Mouse (Mus musculus): ENCODE data around the gene Otud7b. TPM values are rescaled to one million over a fixed set of nuclear protein-coding genes. Genes with fewer than 3 reads are reported as not detected.

Gene Otud7b
- polyA plus RNA-seq, 1 experiment from 2014 or later: 7.9 TPM

DNA sequence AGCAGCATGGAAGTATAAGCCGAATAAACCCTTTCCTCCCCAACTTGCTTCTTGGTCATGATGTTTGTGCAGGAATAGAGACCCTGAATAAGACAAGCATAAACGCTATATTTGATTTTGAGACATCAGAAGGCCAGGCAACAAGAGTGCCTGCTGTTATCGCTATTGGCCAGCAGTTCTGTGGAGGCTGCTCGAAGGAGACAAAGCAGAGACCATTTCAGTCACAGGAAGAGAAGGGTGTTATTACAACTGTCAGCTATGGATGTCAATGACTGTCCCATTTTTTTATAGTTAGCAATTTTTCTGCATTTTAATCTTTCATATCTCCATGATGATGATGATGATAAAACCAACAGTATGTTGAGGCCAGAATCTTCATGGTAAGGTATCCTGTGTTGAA is 22.7 kb upstream of the Otud7b start:
- Histone ChIP-seq H3K9me3 (ENCODE audit: control insufficient read depth, low read length) (no peaks in the 10 kb centered on the region), H3K36me3 (replicated peaks; ENCODE audit: control insufficient read depth, insufficient read depth) (no peaks in the 10 kb centered on the region), H3K27ac (no peak overlapping the region), H3K27me3 (ENCODE audit: control insufficient read depth, insufficient read depth, low read length) (no peaks in the 10 kb centered on the region), H3K4me3 (replicated peaks; ENCODE audit: low read length) (no peak overlapping the region), H3K9ac (no peak overlapping the region), H3K4me1 (replicated peaks; ENCODE audit: control insufficient read depth, insufficient read depth, low read length) (no peaks in the 10 kb centered on the region), H3K4me2 (replicated peaks) (no peak overlapping the region)
- 90% methylated on average over 4 of the region's 4 CpGs for whole genome bisulfite sequencing
- no peak for DNase-seq (ENCODE audit: low spot score)
- ATAC-seq (ENCODE audit: low FRiP score): no peak

DNA sequence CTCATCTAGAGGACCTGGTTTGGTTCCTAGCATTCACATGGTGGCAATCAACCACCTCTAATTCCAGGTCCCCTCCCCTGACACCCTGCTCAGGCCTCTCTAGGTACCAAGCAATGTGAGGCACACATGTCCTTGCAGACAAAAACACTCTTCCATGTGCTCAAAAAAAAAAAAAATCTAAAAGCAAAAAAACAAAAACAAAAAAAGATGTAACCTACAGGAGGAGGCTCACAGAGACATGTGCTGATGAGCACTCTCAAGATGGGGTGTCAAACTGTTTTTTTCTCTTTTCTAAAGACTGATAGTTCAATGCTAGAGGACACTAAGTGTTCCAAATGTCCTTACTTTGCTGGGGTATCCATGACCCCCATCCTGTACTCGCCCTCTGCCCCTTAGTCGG is 22.2 kb upstream of the Otud7b start:
- no peaks in the 10 kb centered on the region for H3K36me3 ChIP-seq (replicated peaks; ENCODE audit: control insufficient read depth, insufficient read depth)
- no peak overlapping the region for H3K27ac ChIP-seq
- ATAC-seq (ENCODE audit: low FRiP score) (no peak), DNase-seq (ENCODE audit: low spot score) (no peak)
- WGBS: 86% methylated on average over 2 of the region's 2 CpGs
- no peak overlapping the region for H3K4me2 ChIP-seq (replicated peaks)
- H3K4me3 ChIP-seq (replicated peaks; ENCODE audit: low read length): no peak overlapping the region
- H3K9ac ChIP-seq: no peak overlapping the region
- H3K4me1 ChIP-seq (replicated peaks; ENCODE audit: control insufficient read depth, insufficient read depth, low read length): no peaks in the 10 kb centered on the region
- H3K9me3 ChIP-seq (ENCODE audit: control insufficient read depth, low read length): no peaks in the 10 kb centered on the region
- H3K27me3 ChIP-seq (ENCODE audit: control insufficient read depth, insufficient read depth, low read length): no peaks in the 10 kb centered on the region

DNA sequence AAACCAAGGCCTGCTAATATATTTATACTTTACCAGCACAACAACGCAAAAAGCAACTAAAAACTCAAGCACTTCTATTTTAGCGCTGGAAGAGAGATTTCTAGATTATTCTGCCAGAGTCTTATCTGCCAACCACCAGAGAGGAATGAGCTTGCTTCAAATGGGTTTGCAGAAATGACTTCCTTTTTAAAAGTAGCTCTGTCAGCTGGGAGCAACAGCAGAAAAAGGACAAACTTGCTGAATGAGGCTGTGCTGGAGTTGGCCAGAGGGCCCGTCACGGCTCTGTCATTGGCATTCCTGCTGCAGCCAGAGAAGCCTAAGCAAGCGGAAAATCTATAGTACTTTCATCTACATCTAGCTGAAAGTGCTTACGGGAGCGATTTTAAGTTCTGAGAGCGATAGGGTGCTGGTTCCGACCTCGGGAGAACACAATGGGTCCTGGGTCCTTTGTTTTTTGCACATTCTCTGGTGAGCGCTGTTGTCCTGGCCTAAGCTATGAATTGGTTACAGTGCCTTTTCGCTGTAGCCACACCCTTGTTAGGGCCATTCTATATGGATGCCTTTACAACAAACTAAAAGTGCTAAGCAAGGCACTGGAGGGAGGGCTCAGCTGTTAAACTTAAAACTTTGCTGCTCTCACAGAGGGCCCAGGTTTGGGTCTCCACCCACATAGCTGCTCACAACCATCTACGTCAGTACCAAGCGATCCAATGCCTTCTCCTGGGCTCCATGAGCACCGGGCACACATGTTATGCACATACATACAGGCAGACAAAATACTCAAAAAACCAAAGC is 21.4 kb upstream of the Otud7b start:
- Histone ChIP-seq H3K9me3 (ENCODE audit: control insufficient read depth, low read length) (no peaks in the 10 kb centered on the region), H3K9ac (no peak overlapping the region), H3K4me3 (replicated peaks; ENCODE audit: low read length) (no peak overlapping the region), H3K36me3 (replicated peaks; ENCODE audit: control insufficient read depth, insufficient read depth) (no peaks in the 10 kb centered on the region), H3K4me2 (replicated peaks) (no peak overlapping the region), H3K4me1 (replicated peaks; ENCODE audit: control insufficient read depth, insufficient read depth, low read length) (no peaks in the 10 kb centered on the region), H3K27me3 (ENCODE audit: control insufficient read depth, insufficient read depth, low read length) (no peaks in the 10 kb centered on the region), H3K27ac (no peak overlapping the region)
- ATAC-seq (ENCODE audit: low FRiP score): no peak
- DNase-seq (ENCODE audit: low spot score): no peak
- 60% methylated on average over 15 of the region's 15 CpGs for WGBS

DNA sequence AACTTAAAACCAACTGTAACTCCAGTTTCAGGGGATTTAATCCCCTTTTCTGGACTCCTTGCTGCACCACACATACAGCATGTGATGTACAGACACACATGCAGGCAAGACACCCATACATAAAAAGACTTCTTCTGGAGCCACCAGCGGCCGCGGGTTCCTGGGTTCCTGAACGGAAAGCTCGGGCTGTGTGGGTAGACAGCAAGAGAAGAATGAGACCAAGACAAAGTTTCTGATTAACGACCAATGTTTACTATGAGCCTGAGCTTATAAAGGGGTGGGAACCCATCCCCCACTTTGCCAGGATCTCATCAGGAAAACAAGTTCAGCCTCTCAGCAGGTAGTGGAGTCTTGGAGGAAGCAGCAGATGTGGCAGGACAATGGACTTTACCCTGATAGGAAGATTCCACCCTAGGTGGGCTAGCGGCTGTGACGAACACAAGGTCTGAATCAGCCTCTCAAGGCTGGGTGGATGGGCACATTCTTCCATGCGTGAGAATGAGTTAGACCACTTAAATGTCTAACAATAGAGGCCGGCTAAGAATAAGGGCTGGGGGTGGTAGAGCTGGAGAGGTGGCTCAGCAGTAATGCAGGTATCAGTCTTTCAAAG is 20.1 kb upstream of the Otud7b start:
- WGBS: 73% methylated on average over 10 of the region's 10 CpGs
- no peaks in the 10 kb centered on the region for H3K4me1 ChIP-seq (replicated peaks; ENCODE audit: control insufficient read depth, insufficient read depth, low read length)
- no peak for DNase-seq (ENCODE audit: low spot score)
- H3K9ac ChIP-seq: no peak overlapping the region
- no peaks in the 10 kb centered on the region for H3K27me3 ChIP-seq (ENCODE audit: control insufficient read depth, insufficient read depth, low read length)
- no peaks in the 10 kb centered on the region for H3K9me3 ChIP-seq (ENCODE audit: control insufficient read depth, low read length)
- no peak for ATAC-seq (ENCODE audit: low FRiP score)
- no peak overlapping the region for H3K4me2 ChIP-seq (replicated peaks)
- no peak overlapping the region for H3K4me3 ChIP-seq (replicated peaks; ENCODE audit: low read length)
- no peak overlapping the region for H3K27ac ChIP-seq
- no peaks in the 10 kb centered on the region for H3K36me3 ChIP-seq (replicated peaks; ENCODE audit: control insufficient read depth, insufficient read depth)

DNA sequence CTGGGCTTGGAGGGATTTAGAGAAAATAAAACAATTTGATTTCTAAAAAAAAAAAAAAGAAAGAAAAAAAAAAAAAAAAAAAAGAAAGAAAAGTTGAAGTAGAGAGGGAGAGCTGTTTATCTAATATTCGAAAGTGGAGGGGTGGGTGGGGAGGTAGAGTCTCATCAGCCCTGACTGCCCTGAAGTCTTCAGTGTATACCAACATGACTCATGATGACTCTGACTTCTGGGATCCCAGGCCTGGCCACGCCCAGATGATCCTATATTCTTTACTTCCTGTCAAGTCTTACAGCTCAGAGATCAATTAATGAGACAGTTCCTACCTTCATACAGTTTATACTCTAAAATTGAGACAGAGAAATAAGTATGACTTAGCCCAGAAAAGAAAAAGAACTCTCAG is 17.1 kb upstream of the Otud7b start:
- WGBS: 75% methylated on average over 2 of the region's 2 CpGs
- no peak for ATAC-seq (ENCODE audit: low FRiP score)
- no peak overlapping the region for H3K9ac ChIP-seq
- H3K4me3 ChIP-seq (replicated peaks; ENCODE audit: low read length): no peak overlapping the region
- no peaks in the 10 kb centered on the region for H3K4me1 ChIP-seq (replicated peaks; ENCODE audit: control insufficient read depth, insufficient read depth, low read length)
- no peak overlapping the region for H3K4me2 ChIP-seq (replicated peaks)
- no peak overlapping the region for H3K27ac ChIP-seq
- H3K36me3 ChIP-seq (replicated peaks; ENCODE audit: control insufficient read depth, insufficient read depth): no peaks in the 10 kb centered on the region
- DNase-seq (ENCODE audit: low spot score): no peak
- no peaks in the 10 kb centered on the region for H3K9me3 ChIP-seq (ENCODE audit: control insufficient read depth, low read length)
- no peaks in the 10 kb centered on the region for H3K27me3 ChIP-seq (ENCODE audit: control insufficient read depth, insufficient read depth, low read length)

DNA sequence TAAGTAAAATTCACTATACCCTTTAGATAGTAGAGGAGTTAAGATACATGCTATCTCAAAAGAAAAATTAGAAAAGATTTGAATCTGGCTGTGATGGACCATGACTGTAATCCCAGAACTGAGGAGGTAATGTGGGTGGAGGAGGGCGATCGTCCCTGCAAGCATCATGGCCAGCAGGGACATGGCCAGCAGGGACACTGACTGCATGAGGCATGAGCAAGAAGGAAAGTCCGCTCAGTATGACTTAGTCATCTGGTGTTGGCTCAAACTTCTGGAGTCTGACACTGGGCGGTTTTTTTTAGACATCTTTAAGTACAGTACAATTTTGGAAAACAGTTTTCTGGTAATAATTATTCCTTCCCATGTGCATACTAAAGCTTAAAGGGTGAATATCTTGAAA is 16.5 kb upstream of the Otud7b start:
- DNase-seq (ENCODE audit: low spot score) (no peak), ATAC-seq (ENCODE audit: low FRiP score) (no peak)
- no peaks in the 10 kb centered on the region for H3K4me1 ChIP-seq (replicated peaks; ENCODE audit: control insufficient read depth, insufficient read depth, low read length)
- no peaks in the 10 kb centered on the region for H3K27me3 ChIP-seq (ENCODE audit: control insufficient read depth, insufficient read depth, low read length)
- H3K4me3 ChIP-seq (replicated peaks; ENCODE audit: low read length): no peak overlapping the region
- no peaks in the 10 kb centered on the region for H3K9me3 ChIP-seq (ENCODE audit: control insufficient read depth, low read length)
- no peaks in the 10 kb centered on the region for H3K36me3 ChIP-seq (replicated peaks; ENCODE audit: control insufficient read depth, insufficient read depth)
- 84% methylated on average over 4 of the region's 4 CpGs for WGBS
- no peak overlapping the region for H3K4me2 ChIP-seq (replicated peaks)
- H3K27ac ChIP-seq: no peak overlapping the region
- no peak overlapping the region for H3K9ac ChIP-seq

DNA sequence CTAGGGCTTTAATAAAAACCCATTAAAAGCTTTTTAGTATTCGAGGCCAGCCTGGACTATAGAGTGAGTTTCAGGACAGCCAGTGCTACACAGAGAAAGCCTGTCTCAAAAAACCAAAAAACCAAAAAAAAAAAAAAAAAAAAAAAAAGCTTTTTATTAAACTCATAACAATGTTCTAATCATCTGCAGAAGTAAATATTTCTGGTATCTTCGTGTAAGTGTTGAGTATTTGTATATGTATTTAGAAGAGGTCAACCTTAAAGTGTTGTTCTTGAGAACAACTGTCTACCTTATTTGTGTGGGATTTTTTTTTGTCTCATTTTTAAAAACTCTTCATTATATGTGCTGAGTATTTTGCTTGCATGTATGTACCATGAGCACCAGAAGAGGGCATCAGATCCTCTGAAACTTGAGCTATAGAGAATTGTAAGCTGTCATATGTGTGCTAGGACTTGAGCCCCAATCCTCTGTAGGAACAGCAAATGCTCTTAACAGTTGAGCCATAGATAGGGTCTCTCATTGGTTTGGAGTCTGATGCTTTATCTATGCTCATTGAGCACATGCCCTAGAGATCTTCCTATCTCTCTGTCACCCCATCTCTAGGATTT is 14.3 kb upstream of the Otud7b start:
- Histone ChIP-seq H3K4me2 (replicated peaks) (no peak overlapping the region), H3K36me3 (replicated peaks; ENCODE audit: control insufficient read depth, insufficient read depth) (no peaks in the 10 kb centered on the region), H3K9me3 (ENCODE audit: control insufficient read depth, low read length) (no peaks in the 10 kb centered on the region), H3K4me3 (replicated peaks; ENCODE audit: low read length) (no peak overlapping the region), H3K9ac (no peak overlapping the region), H3K4me1 (replicated peaks; ENCODE audit: control insufficient read depth, insufficient read depth, low read length) (no peaks in the 10 kb centered on the region), H3K27me3 (ENCODE audit: control insufficient read depth, insufficient read depth, low read length) (no peaks in the 10 kb centered on the region), H3K27ac (no peak overlapping the region)
- DNase-seq (ENCODE audit: low spot score) (no peak), ATAC-seq (ENCODE audit: low FRiP score) (no peak)
- WGBS: 76% methylated on average over 2 of the region's 2 CpGs

DNA sequence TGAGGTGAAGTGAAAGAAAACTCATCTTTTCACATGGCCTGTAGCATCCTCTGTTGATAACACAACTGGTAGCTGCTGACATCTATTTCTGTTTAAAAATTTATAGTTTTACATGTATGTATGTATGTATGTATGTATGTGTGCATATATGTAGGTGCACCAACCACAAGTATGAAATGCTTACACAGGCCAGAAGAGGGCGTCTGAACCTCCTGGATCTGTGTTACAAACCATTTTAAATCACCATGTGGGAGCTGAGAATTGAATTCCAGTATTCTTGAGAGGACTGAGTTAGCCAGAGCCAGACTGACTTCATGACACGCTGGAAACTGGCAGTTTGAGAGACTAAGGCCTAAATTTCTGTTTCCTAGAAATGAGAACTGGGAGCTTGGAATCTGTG is 13.2 kb upstream of the Otud7b start:
- ATAC-seq (ENCODE audit: low FRiP score): no peak

DNA sequence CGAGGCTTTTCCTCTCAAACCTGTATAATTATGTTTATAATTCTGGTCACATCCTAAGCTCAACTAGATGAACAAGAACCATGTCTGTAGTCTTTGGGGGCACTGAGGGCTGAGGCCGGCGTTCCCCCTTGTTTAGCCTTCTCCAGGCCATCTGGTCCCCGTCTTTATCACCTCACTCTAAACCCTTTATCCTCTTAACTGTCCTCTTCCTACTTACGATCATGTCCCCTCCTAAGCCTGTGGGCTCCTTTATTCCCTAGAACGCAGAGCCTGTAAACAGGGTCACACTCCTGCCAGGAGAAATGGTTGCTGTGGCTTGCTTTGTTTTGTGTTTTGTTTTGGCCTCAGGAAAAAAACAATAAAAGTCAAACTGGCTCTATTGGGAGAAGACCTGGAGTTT is 12.4 kb upstream of the Otud7b start:
- Histone ChIP-seq H3K27me3 (ENCODE audit: control insufficient read depth, insufficient read depth, low read length) (no peaks in the 10 kb centered on the region), H3K4me2 (replicated peaks) (no peak overlapping the region), H3K9me3 (ENCODE audit: control insufficient read depth, low read length) (no peaks in the 10 kb centered on the region), H3K4me1 (replicated peaks; ENCODE audit: control insufficient read depth, insufficient read depth, low read length) (no peaks in the 10 kb centered on the region), H3K36me3 (replicated peaks; ENCODE audit: control insufficient read depth, insufficient read depth) (no peaks in the 10 kb centered on the region), H3K9ac (no peak overlapping the region), H3K27ac (no peak overlapping the region), H3K4me3 (replicated peaks; ENCODE audit: low read length) (no peak overlapping the region)
- DNase-seq (ENCODE audit: low spot score) (no peak), ATAC-seq (ENCODE audit: low FRiP score) (no peak)
- whole genome bisulfite sequencing: 76% methylated on average over 6 of the region's 6 CpGs

More for the DNA sequence above, 13.2 kb upstream of the Otud7b start:
- WGBS: 72% methylated on average over 2 of the region's 2 CpGs
- Histone ChIP-seq H3K4me2 (replicated peaks) (no peak overlapping the region), H3K36me3 (replicated peaks; ENCODE audit: control insufficient read depth, insufficient read depth) (no peaks in the 10 kb centered on the region), H3K4me1 (replicated peaks; ENCODE audit: control insufficient read depth, insufficient read depth, low read length) (no peaks in the 10 kb centered on the region), H3K9ac (no peak overlapping the region), H3K9me3 (ENCODE audit: control insufficient read depth, low read length) (no peaks in the 10 kb centered on the region), H3K27ac (no peak overlapping the region), H3K4me3 (replicated peaks; ENCODE audit: low read length) (no peak overlapping the region), H3K27me3 (ENCODE audit: control insufficient read depth, insufficient read depth, low read length) (no peaks in the 10 kb centered on the region)
- no peak for DNase-seq (ENCODE audit: low spot score)
